Mouse (Mus musculus) midbrain, embryonic 14.5 days (tissue): ENCODE data around the gene Hoxd12. TPM values are rescaled to one million over a fixed set of nuclear protein-coding genes. Genes with fewer than 3 reads are reported as not detected.
A peak's percentile ranks its signal among the peaks of the same experiment; 100 is the strongest.

Experiments used
- ATAC-seq: fragments of 200-750 bp; cut with Nextera tagmentation; 2 replicates; pipeline ENCODE4 v1.8.0; 2017; ENCODE audit warnings: moderate number of reproducible peaks, moderate library complexity; ENCODE audit not compliant: low FRiP score, low TSS enrichment
- DNase-seq: peaks from one replicate; pipeline ENCODE4 v3.0.0-alpha.2; 2015
- H3K27ac ChIP-seq: fragments of 300-500 bp; sonication (generic); replicated peaks from 2 replicates; pipeline ENCODE4 v1.5.1; 2014; ENCODE audit warnings: mild to moderate bottlenecking, low read depth, low read length, moderate library complexity
- H3K27me3 ChIP-seq: fragments of 300-500 bp; sonication (generic); 2 replicates; pipeline ENCODE4 v1.6.1; 2014; ENCODE audit warnings: low read length, control low read depth, mixed read lengths; ENCODE audit not compliant: control insufficient read depth, insufficient read depth
- H3K36me3 ChIP-seq: fragments of 300-500 bp; sonication (generic); 2 replicates; pipeline ENCODE4 v1.6.1; 2014; ENCODE audit warnings: low read length, control low read depth; ENCODE audit not compliant: control insufficient read depth, insufficient read depth
- H3K4me1 ChIP-seq: fragments of 300-500 bp; sonication (generic); 2 replicates; pipeline ENCODE4 v1.6.1; 2014; ENCODE audit warnings: mild to moderate bottlenecking, antibody characterized with exemption, low read length, control low read depth; ENCODE audit not compliant: control insufficient read depth, insufficient read depth
- H3K4me2 ChIP-seq: fragments of 300-500 bp; sonication (generic); 2 replicates; pipeline ENCODE4 v1.6.1; 2014; ENCODE audit warnings: mild to moderate bottlenecking, low read length, moderate library complexity
- H3K4me3 ChIP-seq: fragments of 300-500 bp; sonication (generic); replicated peaks from 2 replicates; pipeline ENCODE4 v1.5.1; 2014; ENCODE audit warnings: low read depth, low read length
- H3K9ac ChIP-seq: fragments of 300-500 bp; sonication (generic); replicated peaks from 2 replicates; pipeline ENCODE4 v1.6.1; 2014; ENCODE audit warnings: mild to moderate bottlenecking, low read length, moderate library complexity
- H3K9me3 ChIP-seq: fragments of 300-500 bp; sonication (generic); 2 replicates; pipeline ENCODE4 v1.6.1; 2016; ENCODE audit warnings: low read length, control low read depth, mixed read lengths; ENCODE audit not compliant: control insufficient read depth
- WGBS: fragments of 180-500 bp; shearing (Covaris S2); extraction: QIAGEN DNeasy Blood & Tissue Kit; methylation state at CpG from one replicate; pipeline ENCODE4 v1.1.7; 2014; 5-methylcytosine and 5-hydroxymethylcytosine counted together
- polyA plus RNA-seq: library from polyadenylated mRNA; unstranded; fragments of >200 nt; fragmentation: Nextera tagmentation; extraction: Ambion mirVana; gene quantifications from 2 replicates; pipeline ENCODE4 v1.2.1, GENCODE M21; 2014

Gene Hoxd12
- polyA plus RNA-seq, 1 experiment from 2014 or later = not detected

GRCm38 (mm10) chr2:74677106-74677505 lies 2.3 kb downstream of the Hoxd12 start:
- no peak for DNase-seq
- WGBS = 9% methylated on average over 2 of the region's 2 CpGs
- Histone ChIP-seq H3K4me2 (no peak overlapping the region), H3K4me3 (no peak overlapping the region), H3K9me3 (no peaks in the 10 kb centered on the region), H3K4me1 (no peaks in the 10 kb centered on the region), H3K36me3 (no peaks in the 10 kb centered on the region), H3K27ac (no peak overlapping the region), H3K27me3 (peaks cover 99% of the 10 kb centered on the region), H3K9ac (no peak overlapping the region)
- ATAC-seq = no peak

DNA sequence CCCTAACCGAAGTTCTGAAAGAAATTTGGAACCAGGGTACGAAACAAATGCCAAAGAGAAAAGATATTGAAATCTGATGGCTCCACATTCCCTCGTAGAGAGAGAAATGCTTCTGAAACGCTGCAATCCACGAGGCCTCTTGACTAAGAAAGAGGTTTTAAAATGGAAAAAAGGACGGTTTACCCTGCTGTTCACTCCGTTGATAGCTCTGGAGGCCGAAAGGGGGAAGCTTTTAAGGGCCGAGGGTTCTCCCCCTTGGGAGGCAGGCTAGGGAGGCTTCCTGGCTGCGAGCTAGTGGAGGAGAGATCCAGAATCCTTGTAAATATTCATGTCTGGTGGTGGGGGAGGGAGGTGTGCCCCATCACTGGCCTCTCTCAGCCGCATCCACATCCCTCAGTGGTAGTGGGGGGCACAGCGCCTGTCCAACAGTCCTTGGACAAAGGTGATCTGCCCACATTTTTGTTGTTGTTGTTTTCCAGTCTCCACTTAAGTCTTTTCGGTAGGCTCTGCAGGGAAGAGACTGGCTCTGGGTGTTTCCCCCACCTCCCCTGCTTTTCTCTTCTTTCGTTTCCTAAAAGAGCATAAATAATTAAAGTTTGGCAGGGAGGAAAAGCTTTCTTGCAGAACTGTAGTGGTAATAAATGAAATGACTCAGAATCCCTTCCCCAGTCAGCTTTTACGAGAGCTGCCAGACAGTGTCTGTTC lies 4.2 kb downstream of the Hoxd12 start, which contains the start of gene Hoxd11:
TSS of gene Hoxd11 (plus strand) at position 667 of the 705 bp plus-strand sequence.
- no peaks in the 10 kb centered on the region for H3K9me3 ChIP-seq
- 0 out of 2 replicates have a peak, but pooled peaks cover 4% of the 10 kb centered on the region for H3K4me1 ChIP-seq
- H3K36me3 ChIP-seq = no peaks in the 10 kb centered on the region
- ATAC-seq (no peak), DNase-seq (no peak)
- no peak within 1 kb of the TSS for H3K27ac ChIP-seq
- peaks cover 99% of the 10 kb centered on the region for H3K27me3 ChIP-seq
- H3K9ac ChIP-seq = no peak within 1 kb of the TSS
- H3K4me3 ChIP-seq = no peak within 1 kb of the TSS
- no peak within 1 kb of the TSS for H3K4me2 ChIP-seq
- WGBS = 2% methylated on average over 15 of the region's 15 CpGs

DNA sequence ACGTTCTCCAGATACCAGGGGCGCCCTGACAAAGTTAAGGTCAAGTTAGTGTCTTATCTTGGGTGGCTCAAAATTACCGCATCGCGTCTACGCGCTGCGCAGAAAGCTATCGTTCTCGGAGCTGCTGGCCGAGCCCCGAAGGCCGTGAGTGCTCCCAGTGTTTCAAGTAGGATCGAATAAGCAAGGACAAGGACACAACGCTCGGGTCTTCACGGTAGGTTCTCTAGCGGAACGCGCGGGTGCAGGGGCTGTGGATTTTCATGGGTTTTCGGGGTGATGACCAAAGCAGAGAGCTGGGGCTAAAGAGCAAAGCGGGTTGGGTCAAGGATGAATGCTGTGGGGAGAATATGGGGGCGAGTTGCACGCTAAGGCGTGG lies 4.8 kb downstream of the Hoxd12 start:
- no peak for ATAC-seq
- no peak overlapping the region for H3K9ac ChIP-seq
- no peak overlapping the region for H3K4me2 ChIP-seq
- peaks cover 99% of the 10 kb centered on the region for H3K27me3 ChIP-seq
- 0 out of 2 replicates have a peak, but pooled peaks cover 4% of the 10 kb centered on the region for H3K4me1 ChIP-seq
- no peak for DNase-seq
- no peaks in the 10 kb centered on the region for H3K9me3 ChIP-seq
- no peak overlapping the region for H3K27ac ChIP-seq
- H3K36me3 ChIP-seq = no peaks in the 10 kb centered on the region
- no peak overlapping the region for H3K4me3 ChIP-seq
- WGBS = under 1% methylated on average over 26 of the region's 26 CpGs

DNA sequence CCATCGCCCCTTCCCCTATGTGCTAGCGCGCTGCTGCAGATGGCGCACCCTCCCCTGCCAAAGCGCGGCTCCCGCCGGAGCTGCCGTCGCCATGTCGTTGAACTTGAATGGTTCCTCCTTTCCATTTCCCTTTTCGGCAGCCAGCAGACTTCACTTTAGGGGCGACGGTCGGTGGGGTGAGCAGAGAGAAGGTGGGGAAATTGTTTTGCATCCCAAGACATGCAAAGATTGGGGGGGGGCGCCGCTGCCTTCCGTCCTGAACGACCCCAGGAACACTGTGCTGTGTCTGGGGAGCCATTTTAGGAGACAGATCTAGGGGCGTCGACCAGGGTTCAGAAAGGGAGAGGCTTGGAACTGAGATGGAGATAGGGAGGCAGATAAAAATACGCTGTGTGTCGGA lies 5.2 kb downstream of the Hoxd12 start:
- WGBS = under 1% methylated on average over 23 of the region's 23 CpGs
- H3K27ac ChIP-seq = no peak overlapping the region

GRCm38 (mm10) chr2:74680561-74681398 lies 6.0 kb downstream of the Hoxd12 start:
- peaks cover 99% of the 10 kb centered on the region for H3K27me3 ChIP-seq
- H3K36me3 ChIP-seq = no peaks in the 10 kb centered on the region
- ATAC-seq = no peak
- H3K4me2 ChIP-seq = no peak overlapping the region
- no peaks in the 10 kb centered on the region for H3K9me3 ChIP-seq
- H3K4me1 ChIP-seq = 0 out of 2 replicates have a peak, but pooled peaks cover 4% of the 10 kb centered on the region
- DNase-seq = no peak
- 2% methylated on average over 21 of the region's 21 CpGs for WGBS
- H3K4me3 ChIP-seq = no peak overlapping the region
- H3K27ac ChIP-seq = no peak overlapping the region
- no peak overlapping the region for H3K9ac ChIP-seq

More for the DNA sequence above, 5.2 kb downstream of the Hoxd12 start:
- Histone ChIP-seq H3K9ac (no peak overlapping the region), H3K4me3 (no peak overlapping the region), H3K27me3 (peaks cover 99% of the 10 kb centered on the region), H3K9me3 (no peaks in the 10 kb centered on the region), H3K36me3 (no peaks in the 10 kb centered on the region), H3K4me1 (0 out of 2 replicates have a peak, but pooled peaks cover 4% of the 10 kb centered on the region), H3K4me2 (no peak overlapping the region)
- ATAC-seq = no peak
- DNase-seq = no peak

DNA sequence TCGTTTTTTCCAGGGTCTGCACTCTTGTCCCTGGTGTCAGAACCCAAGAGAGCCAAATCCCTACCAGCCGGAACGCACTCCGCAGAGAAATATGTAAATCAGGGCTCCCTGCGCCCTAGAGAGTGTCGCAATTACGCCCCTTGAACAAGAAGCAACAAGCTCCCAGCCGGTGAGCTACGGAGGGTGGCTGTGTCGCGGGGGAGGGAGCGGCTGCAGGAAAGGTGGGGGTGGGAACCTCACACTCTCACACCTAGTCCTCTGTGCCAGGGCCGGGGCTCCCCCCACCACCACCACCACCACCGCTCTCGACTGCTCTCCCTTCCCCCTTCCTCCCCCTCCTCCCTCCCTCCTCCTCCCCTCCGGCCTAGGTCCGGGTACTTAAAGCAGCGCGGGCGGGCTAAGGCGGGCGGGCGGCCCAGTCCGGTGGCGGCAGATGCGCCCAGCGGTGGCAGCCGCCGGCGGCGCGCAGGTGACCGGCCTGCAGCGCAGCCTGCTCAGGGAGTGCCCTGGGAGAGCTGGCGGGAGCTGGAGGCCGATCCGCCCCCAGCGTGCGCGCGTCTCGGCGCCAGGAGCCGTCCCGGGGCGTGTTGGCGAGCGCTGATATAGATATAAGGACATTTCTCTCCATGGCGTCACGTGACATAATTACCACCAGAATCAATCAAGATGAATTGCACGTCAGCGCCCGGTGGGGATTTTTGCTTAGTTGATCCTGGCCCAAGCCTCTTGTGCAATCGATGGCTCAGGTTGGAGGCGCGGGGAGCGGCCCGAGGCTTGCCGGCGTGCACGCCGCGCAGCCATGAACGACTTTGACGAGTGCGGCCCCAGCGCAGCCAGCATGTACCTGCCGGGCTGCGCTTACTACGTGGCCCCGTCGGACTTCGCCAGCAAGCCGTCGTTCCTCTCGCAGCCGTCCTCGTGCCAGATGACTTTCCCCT lies 7.0 kb downstream of the Hoxd12 start:
- Histone ChIP-seq H3K27me3 (peaks cover 98% of the 10 kb centered on the region), H3K4me1 (0 out of 2 replicates have a peak, but pooled peaks cover 4% of the 10 kb centered on the region), H3K9ac (no peak overlapping the region), H3K9me3 (no peaks in the 10 kb centered on the region), H3K4me3 (peak overlapping the region; percentile 8; the same call in 1 of the 2 replicates), H3K36me3 (no peaks in the 10 kb centered on the region), H3K4me2 (no peak overlapping the region), H3K27ac (no peak overlapping the region)
- WGBS = 1% methylated on average over 75 of the region's 78 CpGs
- DNase-seq (no peak), ATAC-seq (0 out of 2 replicates have a peak, but pooled peaks have one; percentile 14)

- H3K4me3 ChIP-seq = 0 out of 2 replicates have a peak overlapping the region, but pooled peaks have one; percentile 8
- no peak overlapping the region for H3K9ac ChIP-seq
- no peak overlapping the region for H3K4me2 ChIP-seq
- WGBS = under 1% methylated on average over 49 of the region's 51 CpGs
- H3K27me3 ChIP-seq = peaks cover 98% of the 10 kb centered on the region
- 0 out of 2 replicates have a peak, but pooled peaks cover 4% of the 10 kb centered on the region for H3K4me1 ChIP-seq
- no peaks in the 10 kb centered on the region for H3K36me3 ChIP-seq
- no peak overlapping the region for H3K27ac ChIP-seq
- ATAC-seq = no peak
- H3K9me3 ChIP-seq = no peaks in the 10 kb centered on the region
- DNase-seq = no peak
Observed at GRCm38 (mm10) chr2:74682796-74683195, 8.0 kb downstream of the Hoxd12 start.

DNA sequence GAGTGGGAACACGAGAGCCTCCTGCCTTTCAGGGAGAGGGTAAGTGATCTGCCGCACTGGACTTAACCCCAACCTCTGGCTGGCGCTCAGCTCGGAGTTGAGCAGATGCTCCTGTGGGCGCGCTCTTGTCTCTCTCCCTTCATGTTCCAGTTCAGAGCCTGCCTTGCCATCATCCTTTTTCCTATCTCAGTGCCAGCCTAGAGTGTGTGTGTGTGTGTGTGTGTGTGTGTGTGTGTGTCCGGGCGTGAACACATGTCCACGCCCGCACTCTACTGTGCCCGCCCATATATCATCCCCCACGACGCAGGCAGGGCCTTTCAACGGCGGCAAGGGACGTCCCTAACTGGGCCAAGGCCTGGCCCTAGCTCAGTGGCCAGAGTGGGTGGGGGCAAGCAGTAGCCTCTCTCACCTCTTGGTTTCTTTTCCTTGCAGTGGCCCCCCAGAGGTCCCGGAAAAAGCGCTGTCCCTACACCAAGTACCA lies 8.7 kb downstream of the Hoxd12 start:
- Histone ChIP-seq H3K27ac (no peak overlapping the region), H3K9me3 (no peaks in the 10 kb centered on the region), H3K4me3 (no peak overlapping the region), H3K36me3 (no peaks in the 10 kb centered on the region), H3K4me2 (no peak overlapping the region), H3K4me1 (0 out of 2 replicates have a peak, but pooled peaks cover 4% of the 10 kb centered on the region), H3K27me3 (peaks cover 98% of the 10 kb centered on the region), H3K9ac (no peak overlapping the region)
- no peak for DNase-seq
- ATAC-seq = no peak
- WGBS = 1% methylated on average over 18 of the region's 18 CpGs
